Mouse (Mus musculus) cerebellum, adult 2 months (tissue): ENCODE measurements at regions not wholly inside any gene's neighbourhood (a gene's known extent, or its start where the extent isn't known, plus 50 kb on each side); places are given as distances from the start of the nearest gene placed in this dataset.

Experiments
- CTCF ChIP-seq: fragments of 200-500 bp; IDR thresholded peaks from 2 replicates; pipeline ENCODE4 v1.5.1; 2011; ENCODE audit warnings: low read depth, mild to moderate bottlenecking, control low read depth, low read length, moderate library complexity, borderline replicate concordance; ENCODE audit not compliant: insufficient read depth
- POLR2A ChIP-seq: fragments of 200-500 bp; IDR thresholded peaks from 2 replicates; pipeline ENCODE4 v1.6.1; 2011; ENCODE audit warnings: low read length, control low read depth, borderline replicate concordance; ENCODE audit not compliant: insufficient read depth

DNA sequence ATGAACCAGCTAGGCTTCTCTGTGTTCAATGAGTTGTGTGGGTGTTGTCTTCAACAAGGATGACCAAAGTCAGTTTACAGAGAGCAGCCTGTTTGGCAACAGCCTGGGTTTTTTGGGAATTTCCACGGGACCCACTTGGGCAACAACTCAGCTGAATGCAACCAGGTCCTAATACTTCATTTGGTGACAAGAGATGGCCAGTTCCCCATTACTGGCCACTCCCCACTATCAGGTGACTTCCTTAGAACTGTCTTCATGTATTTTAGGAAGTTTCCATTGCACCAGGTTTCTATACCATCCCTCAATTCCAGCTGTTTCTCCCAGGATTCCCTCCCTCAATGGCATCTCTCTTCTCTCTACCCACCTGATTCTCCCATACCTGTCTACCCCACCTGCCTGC, 87.7 kb upstream of the Jade1 start:
- TF ChIP-seq POLR2A (no peak), CTCF (no peak)
